19 mouse cellular contexts compared by ENCODE assay signal in genomic region chr4:119707751-119708150, GRCm38 (mm10). TPM values are rescaled to one million over a fixed set of nuclear protein-coding genes. Genes with fewer than 3 reads are reported as not detected.
DNase-seq lines count a peak whose midpoint lies in the region; ATAC-seq and TF ChIP-seq lines count a peak whose summit lies in the region.
"Had no signal": no experiment of that assay in that cellular context is flagged by ENCODE, and none has a peak within 500 bp of the region (broad histone marks: within the 10 kb centered on the region; RNA-seq: fewer than 3 reads in every experiment).

No protein-coding gene starts in this region.

- no peak overlapping the region for H3K4me2 ChIP-seq in lung, embryonic 14.5 days
- no peak overlapping the region for H3K4me2 ChIP-seq in lung, postnatal 0 days (replicated peaks; ENCODE audit: low read depth, low read length)
- no peak overlapping the region for H3K4me2 ChIP-seq in hindbrain, embryonic 12.5 days (replicated peaks)
- H3K4me2 ChIP-seq: forebrain, embryonic 15.5 days; hindbrain, embryonic 14.5 days; limb, embryonic 12.5 days; liver, embryonic 15.5 days; midbrain, embryonic 15.5 days had no signal

- DNase-seq in gastrocnemius, postnatal 25 days, result peak; percentile 29
- no peak for DNase-seq in gastrocnemius, postnatal 10 days
- DNase-seq in lung, embryonic 14.5 days, result peak; percentile 23
- DNase-seq in lung, postnatal 0 days (ENCODE audit: low spot score), result no peak
- DNase-seq in heart, postnatal 25 days (ENCODE audit: low spot score), result peak; percentile 49
- peak; percentile 13 for DNase-seq in lung, postnatal 36 days
- no peak for DNase-seq in cerebellum, adult 9-10 months
- DNase-seq: cerebellum, postnatal 25 days; layer of hippocampus, postnatal 36 days; thymus, postnatal 36 days had no signal

- H3K36me3 ChIP-seq in lung, embryonic 14.5 days (ENCODE audit: insufficient read depth), result no peaks in the 10 kb centered on the region
- H3K36me3 ChIP-seq in lung, postnatal 0 days (ENCODE audit: insufficient read depth, low read length), result no peaks in the 10 kb centered on the region
- H3K36me3 ChIP-seq in hindbrain, embryonic 12.5 days, result no peaks in the 10 kb centered on the region
- H3K36me3 ChIP-seq: forebrain, embryonic 15.5 days; limb, embryonic 12.5 days; liver, embryonic 15.5 days; midbrain, embryonic 15.5 days had no signal

- ATAC-seq in lung, embryonic 14.5 days (ENCODE audit: insufficient read depth), result peak; percentile 58; the same call in 1 of the 2 replicates
- ATAC-seq in lung, postnatal 0 days, result no peak; the same call in 1 of the 2 replicates
- ATAC-seq in hindbrain, embryonic 12.5 days (ENCODE audit: low FRiP score), result no peak
- ATAC-seq: forebrain, embryonic 15.5 days; intestine, postnatal 0 days; midbrain, embryonic 15.5 days; Patski had no signal

- no peak overlapping the region for H3K9ac ChIP-seq in lung, embryonic 14.5 days
- no peak overlapping the region for H3K9ac ChIP-seq in lung, postnatal 0 days (replicated peaks; ENCODE audit: low read depth)
- no peak overlapping the region for H3K9ac ChIP-seq in hindbrain, embryonic 12.5 days
- H3K9ac ChIP-seq: forebrain, embryonic 15.5 days; hindbrain, embryonic 14.5 days; limb, embryonic 12.5 days; liver, embryonic 15.5 days; midbrain, embryonic 15.5 days had no signal

- H3K4me3 ChIP-seq in lung, embryonic 14.5 days (ENCODE audit: low read depth, low read length), result no peak overlapping the region
- H3K4me3 ChIP-seq in lung, postnatal 0 days (ENCODE audit: low read depth, low read length), result no peak overlapping the region
- no peak overlapping the region for H3K4me3 ChIP-seq in hindbrain, embryonic 12.5 days
- H3K4me3 ChIP-seq: forebrain, embryonic 15.5 days; limb, embryonic 12.5 days; liver, embryonic 15.5 days; midbrain, embryonic 15.5 days had no signal

- WGBS in lung, embryonic 14.5 days, result 44% methylated on average over 3 of the region's 3 CpGs
- WGBS in lung, postnatal 0 days, result 27% methylated on average over 3 of the region's 3 CpGs
- WGBS in hindbrain, embryonic 12.5 days, result 16% methylated on average over 3 of the region's 3 CpGs

- no peaks in the 10 kb centered on the region for H3K27me3 ChIP-seq in lung, embryonic 14.5 days (ENCODE audit: insufficient read depth, low read length)
- H3K27me3 ChIP-seq in lung, postnatal 0 days (replicated peaks; ENCODE audit: insufficient read depth, low read length), result no peaks in the 10 kb centered on the region
- H3K27me3 ChIP-seq in hindbrain, embryonic 12.5 days, result no peaks in the 10 kb centered on the region
- H3K27me3 ChIP-seq: forebrain, embryonic 15.5 days; limb, embryonic 12.5 days; liver, embryonic 15.5 days; midbrain, embryonic 15.5 days; Patski had no signal

- no peak for TF ChIP-seq EP300 in lung, postnatal 0 days (IDR thresholded peaks at IDR 0.05)

- no peak for TF ChIP-seq CTCF in lung, embryonic 14.5 days (IDR thresholded peaks at IDR 0.05; ENCODE audit: low read depth)
- TF ChIP-seq CTCF in lung, postnatal 0 days (IDR thresholded peaks at IDR 0.05), result no peak

- no peaks in the 10 kb centered on the region for H3K9me3 ChIP-seq in lung, embryonic 14.5 days (ENCODE audit: low read depth, low read length)
- no peaks in the 10 kb centered on the region for H3K9me3 ChIP-seq in lung, postnatal 0 days (ENCODE audit: low read length)
- no peaks in the 10 kb centered on the region for H3K9me3 ChIP-seq in hindbrain, embryonic 12.5 days (replicated peaks)
- H3K9me3 ChIP-seq: forebrain, embryonic 15.5 days; limb, embryonic 12.5 days; liver, embryonic 15.5 days; midbrain, embryonic 15.5 days had no signal

- no peaks in the 10 kb centered on the region for H3K4me1 ChIP-seq in lung, embryonic 14.5 days (ENCODE audit: insufficient read depth)
- no peaks in the 10 kb centered on the region for H3K4me1 ChIP-seq in lung, postnatal 0 days (ENCODE audit: insufficient read depth, low read depth, low read length)
- H3K4me1 ChIP-seq in hindbrain, embryonic 12.5 days, result peaks cover 3% of the 10 kb centered on the region; the same call in 1 of the 2 replicates
- H3K4me1 ChIP-seq: forebrain, embryonic 15.5 days; liver, embryonic 15.5 days; midbrain, embryonic 15.5 days had no signal

- no peak overlapping the region for H3K27ac ChIP-seq in lung, embryonic 14.5 days (ENCODE audit: low read depth)
- H3K27ac ChIP-seq in lung, postnatal 0 days (ENCODE audit: low read length), result no peak overlapping the region
- H3K27ac ChIP-seq in hindbrain, embryonic 12.5 days, result no peak overlapping the region
- H3K27ac ChIP-seq: forebrain, embryonic 15.5 days; hindbrain, embryonic 14.5 days; limb, embryonic 12.5 days; liver, embryonic 15.5 days; midbrain, embryonic 15.5 days had no signal

- intact Hi-C loops in heart, postnatal 25 days (cut with DNase I), result no loop called here

RNA-seq across cellular contexts. Expression of gene Hivep3, which starts 25.8 kb away (rescaled TPM):
- 1 to 10 TPM; 2.4 TPM for total RNA-seq in gastrocnemius, postnatal 25 days (2021)
- 1 to 10 TPM; 3.5 to 3.9 TPM for total RNA-seq in gastrocnemius, postnatal 10 days (2021)
- 22.0 and 28.4 TPM in 2 replicates for polyA plus RNA-seq in lung, embryonic 14.5 days (2014; fragmentation: Nextera tagmentation; extraction: Ambion mirVana)
- 30.7 and 37.6 TPM in 2 replicates for polyA plus RNA-seq in lung, postnatal 0 days (2015; fragmentation: Nextera tagmentation; extraction: Ambion mirVana)
- total RNA-seq in heart, postnatal 25 days (2021), result 1 to 10 TPM; 5.1 to 5.2 TPM
- 4.5 and 4.9 TPM in 2 replicates for polyA plus RNA-seq in hindbrain, embryonic 12.5 days (2016; fragmentation: Nextera tagmentation; extraction: Ambion mirVana)

RNA-seq across cellular contexts. Expression of gene Guca2b, which starts 49.0 kb away (rescaled TPM):
- not detected for total RNA-seq in gastrocnemius, postnatal 25 days (2021)
- not detected for total RNA-seq in gastrocnemius, postnatal 10 days (2021)
- polyA plus RNA-seq in lung, embryonic 14.5 days (2014; fragmentation: Nextera tagmentation; extraction: Ambion mirVana), result not detected in 2 replicates
- not detected in 2 replicates for polyA plus RNA-seq in lung, postnatal 0 days (2015; fragmentation: Nextera tagmentation; extraction: Ambion mirVana)
- total RNA-seq in heart, postnatal 25 days (2021), result not detected
- not detected in 2 replicates for polyA plus RNA-seq in hindbrain, embryonic 12.5 days (2016; fragmentation: Nextera tagmentation; extraction: Ambion mirVana)
- total RNA-seq: layer of hippocampus, postnatal 36 days; megakaryocyte progenitor cell, adult 5-6 weeks had no signal
- polyA plus RNA-seq: forebrain, embryonic 15.5 days; hindbrain, embryonic 14.5 days; limb, embryonic 12.5 days; midbrain, embryonic 15.5 days had no signal

Comparison
In these comparisons a context has a peak if more than half of its experiments do, and no peak if none do; other contexts are left out.
1. DNase-seq: peak in gastrocnemius, postnatal 25 days (single experiment), lung, embryonic 14.5 days (single experiment), heart, postnatal 25 days (single experiment) and lung, postnatal 36 days (single experiment); none in gastrocnemius, postnatal 10 days (single experiment), lung, postnatal 0 days (single experiment) and cerebellum, adult 9-10 months (single experiment).